In the genomic region with DNA sequence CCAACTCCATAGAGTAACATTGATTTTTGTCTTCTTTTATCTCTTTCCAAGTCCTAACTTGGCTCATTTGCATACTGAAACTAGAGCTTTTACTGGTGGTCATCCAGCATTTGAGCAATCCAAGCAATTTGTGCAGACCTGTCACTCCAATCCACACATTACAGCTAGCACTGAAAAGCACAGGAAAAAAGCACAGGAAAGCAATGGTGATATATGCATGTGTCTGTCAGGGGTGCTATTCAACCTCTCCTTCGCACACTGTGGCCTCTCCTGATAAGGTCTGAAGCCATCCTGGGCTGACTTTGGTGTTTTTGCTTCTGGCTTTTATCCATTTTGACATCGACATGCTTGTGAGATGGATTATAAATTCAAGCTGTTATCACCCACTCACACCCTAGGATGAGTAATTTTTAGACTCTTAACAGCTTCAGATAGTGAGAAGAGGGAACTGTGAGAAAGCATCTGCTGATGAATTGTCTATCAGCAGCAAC, we compare ENCODE assay signal across 11 mouse cellular contexts.
DNase-seq lines count a peak whose midpoint lies in the region; ATAC-seq and TF ChIP-seq lines count a peak whose summit lies in the region.
"Had no signal": no experiment of that assay in that cellular context is flagged by ENCODE, and none has a peak within 500 bp of the region (broad histone marks: within the 10 kb centered on the region; RNA-seq: fewer than 3 reads in every experiment).

No protein-coding gene starts in this region.

- H3K27me3 ChIP-seq in forebrain, embryonic 13.5 days: no peaks in the 10 kb centered on the region
- no peaks in the 10 kb centered on the region for H3K27me3 ChIP-seq in forebrain, embryonic 11.5 days (ENCODE audit: control insufficient read depth, insufficient read depth, low read length)
- no peaks in the 10 kb centered on the region for H3K27me3 ChIP-seq in kidney, embryonic 15.5 days
- H3K27me3 ChIP-seq in stomach, embryonic 14.5 days (ENCODE audit: control insufficient read depth, insufficient read depth, low read length): no peaks in the 10 kb centered on the region
- no peaks in the 10 kb centered on the region for H3K27me3 ChIP-seq in stomach, postnatal 0 days (ENCODE audit: control insufficient read depth, insufficient read depth, low read length)
- H3K27me3 ChIP-seq: embryonic facial prominence, embryonic 13.5 days; neural tube, embryonic 15.5 days had no signal

- no peaks in the 10 kb centered on the region for H3K36me3 ChIP-seq in forebrain, embryonic 13.5 days (ENCODE audit: poor library complexity, severe bottlenecking)
- no peaks in the 10 kb centered on the region for H3K36me3 ChIP-seq in forebrain, embryonic 11.5 days (ENCODE audit: control insufficient read depth, insufficient read depth, low read length)
- H3K36me3 ChIP-seq in kidney, embryonic 15.5 days: no peaks in the 10 kb centered on the region
- no peaks in the 10 kb centered on the region for H3K36me3 ChIP-seq in stomach, embryonic 14.5 days (ENCODE audit: control insufficient read depth, insufficient read depth, low read length)
- no peaks in the 10 kb centered on the region for H3K36me3 ChIP-seq in stomach, postnatal 0 days (ENCODE audit: control insufficient read depth, insufficient read depth, low read length)
- H3K36me3 ChIP-seq: embryonic facial prominence, embryonic 13.5 days; neural tube, embryonic 15.5 days had no signal

- no peak overlapping the region for H3K27ac ChIP-seq in forebrain, embryonic 13.5 days
- no peak overlapping the region for H3K27ac ChIP-seq in forebrain, embryonic 11.5 days (ENCODE audit: low read depth, low read length)
- H3K27ac ChIP-seq in kidney, embryonic 15.5 days: no peak overlapping the region
- no peak overlapping the region for H3K27ac ChIP-seq in stomach, embryonic 14.5 days (ENCODE audit: low read length)
- no peak overlapping the region for H3K27ac ChIP-seq in stomach, postnatal 0 days (replicated peaks)
- H3K27ac ChIP-seq: embryonic facial prominence, embryonic 13.5 days; neural tube, embryonic 15.5 days had no signal

- no peak overlapping the region for H3K4me2 ChIP-seq in forebrain, embryonic 13.5 days
- no peak overlapping the region for H3K4me2 ChIP-seq in forebrain, embryonic 11.5 days (ENCODE audit: low read depth, low read length, severe bottlenecking)
- no peak overlapping the region for H3K4me2 ChIP-seq in kidney, embryonic 15.5 days
- H3K4me2 ChIP-seq in stomach, embryonic 14.5 days (replicated peaks; ENCODE audit: low read depth, low read length): no peak overlapping the region
- no peak overlapping the region for H3K4me2 ChIP-seq in stomach, postnatal 0 days (replicated peaks; ENCODE audit: low read depth)
- H3K4me2 ChIP-seq: embryonic facial prominence, embryonic 13.5 days; neural tube, embryonic 15.5 days had no signal

- peak; percentile 76 for ATAC-seq in forebrain, embryonic 13.5 days
- ATAC-seq in forebrain, embryonic 11.5 days (replicated peaks; ENCODE audit: low FRiP score): no peak
- ATAC-seq in kidney, embryonic 15.5 days (replicated peaks; ENCODE audit: low FRiP score): 0 out of 2 replicates have a peak, but pooled peaks have one; percentile 36
- peak; percentile 56; the same call in 1 of the 2 replicates for ATAC-seq in stomach, embryonic 14.5 days (ENCODE audit: insufficient number of reproducible peaks, insufficient read depth, low FRiP score, low read depth)
- ATAC-seq in stomach, postnatal 0 days (ENCODE audit: low FRiP score, low TSS enrichment): no peak

- H3K9ac ChIP-seq in forebrain, embryonic 13.5 days: no peak overlapping the region
- no peak overlapping the region for H3K9ac ChIP-seq in forebrain, embryonic 11.5 days (ENCODE audit: low read length)
- no peak overlapping the region for H3K9ac ChIP-seq in kidney, embryonic 15.5 days
- H3K9ac ChIP-seq in stomach, embryonic 14.5 days (replicated peaks; ENCODE audit: low read depth, low read length): no peak overlapping the region
- H3K9ac ChIP-seq in stomach, postnatal 0 days (ENCODE audit: low read length): no peak overlapping the region
- H3K9ac ChIP-seq: embryonic facial prominence, embryonic 13.5 days; neural tube, embryonic 15.5 days had no signal

- H3K9me3 ChIP-seq in forebrain, embryonic 13.5 days (replicated peaks): no peaks in the 10 kb centered on the region
- H3K9me3 ChIP-seq in forebrain, embryonic 11.5 days (ENCODE audit: control insufficient read depth, low read length): no peaks in the 10 kb centered on the region
- no peaks in the 10 kb centered on the region for H3K9me3 ChIP-seq in kidney, embryonic 15.5 days (replicated peaks)
- no peaks in the 10 kb centered on the region for H3K9me3 ChIP-seq in stomach, embryonic 14.5 days (ENCODE audit: control insufficient read depth, low read depth, low read length)
- no peaks in the 10 kb centered on the region for H3K9me3 ChIP-seq in stomach, postnatal 0 days (ENCODE audit: control insufficient read depth, low read length)
- H3K9me3 ChIP-seq: embryonic facial prominence, embryonic 13.5 days; neural tube, embryonic 15.5 days had no signal

- TF ChIP-seq CTCF in stomach, postnatal 0 days (IDR thresholded peaks at IDR 0.05; ENCODE audit: low read depth): no peak

- WGBS in forebrain, embryonic 13.5 days: 76% methylated on average over 2 of the region's 2 CpGs
- WGBS in forebrain, embryonic 11.5 days: 82% methylated on average over 2 of the region's 2 CpGs
- 54% methylated on average over 2 of the region's 2 CpGs for WGBS in kidney, embryonic 15.5 days
- WGBS in stomach, embryonic 14.5 days: 20% methylated on average over 2 of the region's 2 CpGs
- WGBS in stomach, postnatal 0 days: 30% methylated on average over 2 of the region's 2 CpGs

- no peak for TF ChIP-seq EP300 in stomach, postnatal 0 days (optimal IDR thresholded peaks at IDR 0.05)

- H3K4me3 ChIP-seq in forebrain, embryonic 13.5 days: no peak overlapping the region
- H3K4me3 ChIP-seq in forebrain, embryonic 11.5 days (ENCODE audit: low read depth, low read length): no peak overlapping the region
- no peak overlapping the region for H3K4me3 ChIP-seq in kidney, embryonic 15.5 days (replicated peaks)
- no peak overlapping the region for H3K4me3 ChIP-seq in stomach, embryonic 14.5 days (ENCODE audit: low read depth, low read length)
- H3K4me3 ChIP-seq in stomach, postnatal 0 days (ENCODE audit: low read depth, low read length): no peak overlapping the region
- H3K4me3 ChIP-seq: embryonic facial prominence, embryonic 13.5 days; neural tube, embryonic 15.5 days had no signal

- no peak for DNase-seq in forebrain, embryonic 11.5 days (ENCODE audit: low spot score)
- no peak for DNase-seq in kidney, postnatal 14 days
- no peak for DNase-seq in stomach, postnatal 0 days (ENCODE audit: low spot score)
- no peak for DNase-seq in urinary bladder, adult 18-20 months (ENCODE audit: low spot score in 2 of 2)
- DNase-seq in cerebellum, adult 18-20 months: no peak
- DNase-seq: kidney, postnatal 10 days had no signal

- no peaks in the 10 kb centered on the region for H3K4me1 ChIP-seq in forebrain, embryonic 13.5 days
- H3K4me1 ChIP-seq in forebrain, embryonic 11.5 days (replicated peaks; ENCODE audit: control insufficient read depth, insufficient read depth, low read length): no peaks in the 10 kb centered on the region
- no peaks in the 10 kb centered on the region for H3K4me1 ChIP-seq in kidney, embryonic 15.5 days
- peaks cover 3% of the 10 kb centered on the region; the same call in 1 of the 2 replicates for H3K4me1 ChIP-seq in stomach, embryonic 14.5 days (ENCODE audit: control insufficient read depth, insufficient read depth, low read length)
- H3K4me1 ChIP-seq in stomach, postnatal 0 days (replicated peaks; ENCODE audit: control insufficient read depth, insufficient read depth): no peaks in the 10 kb centered on the region
- H3K4me1 ChIP-seq: embryonic facial prominence, embryonic 13.5 days; neural tube, embryonic 15.5 days had no signal

Comparison
In these comparisons a context has a peak if more than half of its experiments do, and no peak if none do; other contexts are left out.
1. ATAC-seq: peak in forebrain, embryonic 13.5 days (single experiment), kidney, embryonic 15.5 days (single experiment) and stomach, embryonic 14.5 days (single experiment); none in forebrain, embryonic 11.5 days (single experiment) and stomach, postnatal 0 days (single experiment).